Mouse (Mus musculus) B cell, adult 2 months (primary cell): ENCODE measurements around the gene Id1.

Source experiments
- DNase-seq, 2 experiments: peaks; one replicate each; pipeline ENCODE4 v3.0.0; 2022

The Id1 gene

GRCm38 (mm10) chr2:152724332-152724723, 11.7 kb upstream of the Id1 start:
- DNase-seq: no peak

DNA sequence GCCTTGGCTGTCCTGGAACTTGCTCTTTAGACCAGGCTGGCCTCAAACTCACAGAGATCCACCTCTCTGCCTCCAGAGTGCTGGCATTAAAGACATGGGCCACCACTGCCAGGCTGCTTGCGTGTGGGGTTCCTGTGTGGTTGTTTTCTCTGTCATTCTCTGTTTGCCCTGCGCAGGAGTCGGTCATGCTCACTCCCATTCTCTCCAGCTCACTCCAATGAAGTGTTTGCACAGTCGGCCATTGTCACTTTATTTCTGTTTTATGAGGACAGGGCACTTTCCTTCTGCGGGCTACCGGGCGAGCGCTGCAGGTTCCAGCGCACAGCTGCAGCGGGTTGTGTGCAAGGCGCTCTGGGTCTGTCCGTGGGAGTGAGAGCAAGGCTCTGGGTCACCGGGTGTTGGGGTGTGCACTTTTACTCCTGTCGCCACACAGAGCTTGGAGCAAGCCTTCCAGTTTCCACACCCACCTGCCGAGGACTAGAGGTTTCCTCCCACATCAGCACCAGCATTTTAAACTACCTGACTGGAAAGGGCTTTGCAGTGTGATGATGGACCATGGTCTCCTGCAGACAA, 10.8 kb upstream of the Id1 start:
- DNase-seq: no peak

DNA sequence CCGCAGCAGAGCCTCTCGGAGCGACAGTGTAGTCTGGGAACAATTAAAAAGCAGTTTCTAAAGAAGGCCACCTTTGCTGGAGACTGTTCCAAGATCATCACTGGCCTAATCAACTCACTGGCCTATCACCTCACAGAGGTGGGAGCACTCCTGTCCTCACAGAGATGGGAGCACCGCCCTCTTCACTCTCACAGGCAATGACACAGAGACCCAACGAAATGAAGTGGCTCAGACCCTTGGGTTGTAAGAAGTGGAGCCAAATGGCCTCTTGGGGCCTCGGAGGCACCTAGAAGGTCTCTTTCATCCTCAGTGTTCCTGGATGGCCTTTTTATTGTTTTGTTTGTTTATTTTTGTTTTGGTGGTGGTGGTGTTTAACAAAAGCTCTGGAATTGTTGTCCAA, 9.8 kb upstream of the Id1 start:
- no peak for DNase-seq

DNA sequence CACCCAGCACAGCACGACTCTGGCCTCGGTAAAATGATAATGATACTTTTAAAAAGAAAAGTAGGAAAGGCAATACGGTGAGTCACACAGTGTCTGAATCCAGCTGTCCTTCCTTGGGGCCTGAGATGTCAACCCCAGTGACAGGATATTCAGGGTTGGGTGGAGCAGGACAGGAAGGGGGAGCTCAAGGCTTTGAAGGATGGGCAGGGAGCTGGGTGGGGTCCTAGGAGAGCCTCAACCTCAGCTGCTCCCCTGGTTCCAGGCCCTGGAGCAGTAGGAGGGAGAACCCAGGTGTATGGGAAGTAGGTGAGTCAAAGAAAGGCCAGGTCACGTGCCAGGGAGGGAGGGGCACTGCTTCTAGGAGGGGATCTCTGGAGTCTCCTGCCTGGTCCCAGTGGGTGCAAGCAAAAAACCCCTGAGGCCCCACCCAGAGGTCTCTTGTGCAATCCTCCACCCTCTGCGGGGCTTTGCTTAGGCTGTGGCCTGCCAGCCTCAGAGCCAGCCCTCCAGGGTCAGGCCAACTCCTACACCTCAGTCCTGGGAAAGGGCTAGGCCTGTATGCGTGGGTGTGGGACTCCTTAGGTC, 9.2 kb upstream of the Id1 start:
- no peak for DNase-seq

GRCm38 (mm10) chr2:152727795-152728510, 8.1 kb upstream of the Id1 start:
- DNase-seq: no peak

DNA sequence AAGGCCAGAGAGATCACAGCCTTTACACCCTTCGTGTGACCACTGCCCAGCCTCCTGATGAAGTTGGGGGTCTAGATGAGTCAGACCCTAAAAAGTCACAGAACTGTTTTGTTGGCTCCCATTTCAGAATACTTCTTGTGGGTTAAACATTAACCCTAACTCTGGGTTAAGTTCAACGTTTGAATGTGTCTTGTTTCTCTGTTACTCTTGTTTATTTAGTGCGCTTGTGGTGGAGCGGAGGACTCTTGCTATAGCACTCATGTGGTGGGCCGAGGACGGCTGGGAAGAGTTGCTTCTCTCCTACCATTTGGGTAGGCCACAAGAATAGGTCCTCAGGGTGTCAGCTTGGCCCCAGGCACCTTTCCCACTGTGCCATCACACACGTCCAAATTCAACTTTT, 7.5 kb upstream of the Id1 start:
- DNase-seq: no peak

DNA sequence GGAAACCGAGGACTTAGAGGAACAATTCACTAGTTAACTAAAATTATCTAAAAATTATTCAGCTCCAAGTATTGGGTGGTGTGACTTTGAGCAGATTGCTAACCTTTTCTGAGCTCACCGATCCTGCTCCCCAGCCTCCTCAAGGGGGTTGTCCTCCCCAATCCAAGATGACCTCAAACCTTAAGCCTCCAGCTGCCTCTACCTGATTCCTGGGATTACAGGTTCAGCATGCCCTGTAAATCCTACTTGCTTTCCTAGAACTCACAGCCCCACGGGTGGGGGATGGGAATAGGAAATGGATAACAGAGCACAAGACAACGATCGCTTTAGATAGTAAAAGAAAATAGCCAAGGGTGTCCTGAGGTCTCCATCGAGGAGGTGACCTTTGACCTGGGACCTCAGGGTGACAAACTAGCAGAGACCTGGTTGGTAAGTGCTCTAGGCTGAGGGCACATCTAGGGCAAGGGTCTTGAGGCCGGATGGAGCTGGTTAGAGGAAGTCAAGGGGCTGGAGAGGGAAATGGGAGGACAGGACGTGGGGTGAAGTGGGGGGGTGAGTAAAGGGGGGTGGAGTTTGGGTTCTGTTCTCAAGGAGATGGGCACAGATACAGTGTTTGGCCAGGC, 6.9 kb upstream of the Id1 start:
- no peak for DNase-seq

DNA sequence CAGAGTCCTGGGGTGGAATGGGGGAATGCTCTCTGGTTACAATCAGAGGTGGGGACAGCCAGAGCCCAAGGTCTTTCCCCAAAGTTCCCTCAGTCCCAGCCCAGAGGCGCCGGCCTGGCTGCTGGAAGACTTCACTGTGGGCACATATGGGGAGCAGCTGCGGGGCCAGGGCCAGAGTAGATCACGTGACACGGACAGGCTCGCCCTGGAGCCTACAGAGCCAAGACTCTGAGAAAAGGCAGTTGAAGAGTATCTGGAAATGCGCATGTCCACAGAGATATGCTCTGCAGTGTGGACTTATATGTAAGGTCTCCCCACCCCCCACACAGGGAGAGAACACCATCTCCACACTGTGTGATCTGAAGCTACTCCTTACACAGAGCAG, 6.4 kb upstream of the Id1 start:
- DNase-seq: no peak

DNA sequence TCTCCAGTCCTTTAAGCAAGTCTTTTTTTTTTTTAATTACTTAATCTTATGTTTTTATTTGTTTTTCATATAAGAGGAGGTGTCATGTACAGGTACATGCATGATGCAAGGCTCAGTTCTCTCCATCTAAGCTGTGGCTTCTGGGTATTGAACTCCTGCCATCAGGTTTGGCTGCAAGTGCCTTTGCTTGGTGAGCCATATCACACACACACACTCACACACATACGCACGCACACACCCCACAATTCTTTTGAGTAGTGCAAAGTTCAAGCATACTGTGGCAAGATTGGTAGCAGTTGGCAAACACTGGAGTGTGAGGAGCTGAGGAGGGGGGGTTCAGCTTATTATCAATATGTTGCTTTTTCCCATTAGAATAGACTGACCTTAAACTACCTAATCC, 2.9 kb upstream of the Id1 start:
- peak; percentile 31 to 36 for DNase-seq

GRCm38 (mm10) chr2:152734501-152734900, 1.6 kb upstream of the Id1 start:
- DNase-seq: no peak

DNA sequence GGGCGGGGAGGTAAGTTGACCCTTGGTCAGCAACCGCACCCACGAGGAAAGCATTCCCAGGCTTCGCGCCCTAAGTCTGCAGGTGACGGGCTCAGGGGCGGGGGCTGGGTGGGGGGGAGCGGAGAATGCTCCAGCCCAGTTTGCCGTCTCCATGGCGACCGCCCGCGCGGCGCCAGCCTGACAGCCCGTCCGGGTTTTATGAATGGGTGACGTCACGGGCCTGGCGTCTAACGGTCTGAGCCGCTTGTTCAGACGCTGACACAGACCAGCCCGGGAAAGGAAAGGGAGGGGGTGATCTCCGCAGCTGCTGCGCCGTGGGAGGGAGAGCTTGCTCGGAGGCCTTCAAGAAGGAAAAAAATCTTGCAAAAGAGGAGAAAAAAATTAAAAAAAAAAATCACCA, 1.1 kb upstream of the Id1 start:
- DNase-seq: peak; percentile 71 to 73

DNA sequence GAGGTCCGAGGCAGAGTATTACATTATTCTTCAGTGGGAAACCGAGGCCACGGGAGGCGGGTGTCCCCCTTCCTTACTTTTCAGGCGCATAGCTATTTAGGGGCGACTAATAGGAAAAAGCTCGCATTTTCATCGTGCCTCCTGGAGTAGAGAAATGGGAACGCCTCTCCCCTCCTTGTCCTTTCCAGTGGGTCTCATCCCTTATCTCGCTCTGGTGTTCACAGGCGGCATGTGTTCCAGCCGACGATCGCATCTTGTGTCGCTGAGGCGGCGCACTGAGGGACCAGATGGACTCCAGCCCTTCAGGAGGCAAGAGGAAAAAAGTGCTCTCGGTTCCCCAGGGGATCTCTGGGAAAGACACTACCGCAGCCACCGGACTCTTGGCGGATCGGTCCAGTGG, 697 bp downstream of the Id1 start:
- DNase-seq: peak in 1 of 2 experiments; percentile 10

DNA sequence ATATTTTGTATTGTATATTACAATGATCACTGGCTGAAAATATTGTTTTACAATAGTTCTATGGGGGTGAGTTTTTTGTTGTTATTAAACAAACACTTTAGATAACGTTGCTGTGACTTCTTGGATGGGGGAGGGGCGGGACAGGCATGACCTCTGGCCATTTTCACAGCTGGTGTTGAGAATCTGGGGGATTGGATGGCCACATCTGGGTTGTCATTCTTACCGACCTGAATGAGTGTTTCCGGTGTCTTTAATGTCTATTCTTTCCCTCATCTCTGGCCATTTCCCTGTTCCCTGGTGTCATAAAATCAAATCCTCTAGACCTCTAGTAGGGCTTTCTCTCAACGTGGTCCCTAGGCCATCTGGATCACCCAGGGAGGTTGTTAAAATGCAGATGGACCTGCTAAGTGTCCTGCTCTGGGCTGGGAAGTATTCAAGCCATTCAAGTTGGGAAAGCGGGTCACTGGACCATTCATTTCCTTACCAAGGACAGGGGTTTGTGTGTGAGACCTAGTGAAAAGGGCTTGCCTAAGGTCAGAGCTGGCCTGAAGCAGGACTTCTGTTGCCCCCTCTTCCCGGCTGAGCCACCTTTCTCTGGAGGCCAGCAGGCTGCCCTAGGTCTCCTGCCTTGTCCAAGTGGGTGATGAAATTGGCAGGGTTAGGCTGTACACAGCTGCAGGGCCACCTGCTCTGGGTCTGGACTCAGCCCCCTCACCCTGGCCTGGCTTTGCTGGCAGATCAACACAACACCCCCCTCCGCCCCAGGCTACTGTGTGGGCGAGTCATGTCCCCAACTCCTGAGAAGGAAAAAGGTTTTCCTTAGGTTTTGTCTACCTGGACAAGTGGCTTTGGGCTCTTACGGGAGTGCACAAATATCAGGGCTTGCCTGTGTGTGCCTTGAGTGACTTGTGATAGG, 1.5 kb downstream of the Id1 start:
- peak in 1 of 2 experiments; percentile 15 for DNase-seq

DNA sequence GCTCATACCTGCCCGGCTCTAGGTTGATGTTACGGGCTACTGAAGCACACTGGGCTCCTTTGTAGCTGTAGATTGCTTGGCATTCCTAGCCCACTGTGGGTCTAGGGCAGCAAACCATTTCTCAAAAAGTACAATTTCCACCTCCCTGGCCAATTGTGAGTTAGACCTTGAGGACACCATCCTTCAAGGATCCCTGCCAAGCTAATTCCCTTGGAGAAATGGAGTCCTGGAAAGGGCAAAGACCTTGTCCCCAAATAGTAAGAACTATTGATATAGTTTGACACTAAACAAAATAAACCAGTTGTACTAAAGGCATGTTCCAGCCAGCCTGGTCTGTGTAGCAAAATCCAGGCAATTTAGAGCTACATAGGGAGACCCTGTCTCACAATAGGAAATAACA, 2.3 kb downstream of the Id1 start:
- no peak for DNase-seq

GRCm38 (mm10) chr2:152739031-152739841, 3.2 kb downstream of the Id1 start:
- DNase-seq: peak; percentile 35 to 37

GRCm38 (mm10) chr2:152739842-152740260, 3.8 kb downstream of the Id1 start:
- DNase-seq: peak in 1 of 2 experiments; percentile 6

GRCm38 (mm10) chr2:152740490-152740889, 4.4 kb downstream of the Id1 start:
- no peak for DNase-seq

DNA sequence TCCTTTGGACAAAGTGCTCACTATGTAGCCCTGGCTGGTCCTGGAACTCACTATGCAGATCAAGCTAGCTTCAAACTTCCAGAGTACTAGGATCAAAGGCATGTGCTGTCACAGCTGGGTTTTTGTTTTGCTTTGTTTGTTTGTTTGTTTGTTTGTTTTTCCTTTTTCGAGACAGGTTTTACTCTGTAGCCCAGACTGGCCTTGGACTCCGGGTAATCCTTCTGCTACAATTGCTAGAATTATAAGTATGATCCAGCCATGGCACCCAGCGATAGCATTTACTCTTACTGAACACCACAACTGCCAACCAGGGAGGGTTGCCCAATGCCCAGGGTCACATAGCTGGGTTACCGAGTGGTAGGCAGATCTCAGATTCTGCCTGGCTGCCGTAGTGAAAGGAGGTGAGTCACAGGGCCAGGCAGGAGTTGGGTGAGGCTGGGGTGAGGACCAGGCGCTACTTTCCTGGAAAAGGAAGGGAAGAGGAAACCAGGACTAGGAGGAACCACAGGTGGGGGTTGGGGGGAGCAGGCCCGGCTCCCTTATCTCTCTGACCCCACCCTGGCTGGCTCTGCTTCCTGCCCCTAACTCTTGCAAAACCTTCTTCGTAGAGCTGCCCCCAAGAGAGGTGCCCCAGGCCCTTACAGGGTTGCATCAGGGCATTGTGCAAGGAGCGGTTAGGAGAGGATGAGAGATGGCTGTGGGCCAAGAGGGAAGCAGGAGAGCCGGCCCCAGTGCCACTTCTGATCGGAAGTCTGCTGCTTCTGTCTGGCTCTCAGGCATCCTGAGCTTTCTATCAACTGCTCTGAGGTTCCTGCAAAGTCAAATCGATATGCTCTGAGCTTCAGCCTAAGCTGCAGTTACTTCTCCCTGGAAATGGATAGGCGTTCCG, 5.3 kb downstream of the Id1 start:
- no peak for DNase-seq

GRCm38 (mm10) chr2:152742435-152742834, 6.4 kb downstream of the Id1 start:
- peak; percentile 45 to 57 for DNase-seq

- DNase-seq: no peak
These were observed 18.1 kb downstream of the Id1 start, which contains the start of gene Cox4i2 for GRCm38 (mm10) chr2:152753944-152754711. Cox4i2 (plus strand) TSS chr2:152754173.
